Mouse (Mus musculus) testis, adult 2 months (tissue): ENCODE measurements around the gene Scarf1.

Source experiments
- CTCF ChIP-seq: fragments of 200-500 bp; IDR thresholded peaks from 2 replicates; pipeline ENCODE4 v1.5.1; 2012; ENCODE audit warnings: low read depth, mild to moderate bottlenecking, inconsistent platforms, low read length, moderate library complexity; ENCODE audit not compliant: control insufficient read depth, insufficient read depth, insufficient replicate concordance
- POLR2A ChIP-seq: fragments of 200-500 bp; IDR thresholded peaks from 2 replicates; pipeline ENCODE4 v1.6.1; 2012; ENCODE audit warnings: low read depth, mild to moderate bottlenecking, inconsistent platforms, low read length, moderate library complexity; ENCODE audit not compliant: control insufficient read depth

DNA sequence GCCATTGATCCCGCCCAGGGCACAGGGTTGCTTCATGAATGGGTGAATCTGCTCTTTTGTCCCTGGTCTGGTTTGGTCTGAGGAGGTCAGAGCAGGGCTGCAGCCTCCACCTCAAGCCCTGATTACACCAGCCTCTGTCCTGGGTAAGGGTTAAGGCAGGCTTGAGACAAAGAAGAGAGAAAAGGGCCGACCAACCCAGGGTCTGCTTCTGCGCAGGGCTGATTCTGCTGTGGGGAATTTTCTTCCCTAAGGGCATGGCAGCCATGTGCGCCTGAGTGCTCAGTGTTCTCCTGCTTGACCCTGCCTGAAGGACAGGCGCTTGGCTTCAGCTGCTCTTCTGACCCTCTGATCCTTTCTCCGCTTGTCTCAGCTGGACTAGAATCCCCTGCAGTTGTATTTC, 43.8 kb downstream of the Scarf1 start:
- no peak for TF ChIP-seq CTCF
- no peak for TF ChIP-seq POLR2A
